Mouse (Mus musculus) myocyte (in vitro differentiated cells): Measurements from ENCODE around the gene Fosb. TPM values are rescaled to one million over a fixed set of nuclear protein-coding genes. Genes with fewer than 3 reads are reported as not detected.
A peak's percentile ranks its signal among the peaks of the same experiment; 100 is the strongest.

Source experiments
- H3K27me3 ChIP-seq: one replicate; pipeline ENCODE4 v1.6.1; 2011; ENCODE audit not compliant: control insufficient read depth, insufficient read depth, insufficient read length
- H3K36me3 ChIP-seq: one replicate; pipeline ENCODE4 v1.6.1; 2011; ENCODE audit not compliant: control insufficient read depth, insufficient read depth
- H3K4me2 ChIP-seq: one replicate; pipeline ENCODE4 v1.6.1; 2011; ENCODE audit warnings: low read depth, control low read depth
- H3K4me3 ChIP-seq: one replicate; pipeline ENCODE4 v1.5.1; 2011; ENCODE audit warnings: mild to moderate bottlenecking, control low read depth, moderate library complexity
- H3K79me2 ChIP-seq: one replicate; pipeline ENCODE4 v1.6.1; 2011; ENCODE audit not compliant: control insufficient read depth, insufficient read depth
- H3ac ChIP-seq: one replicate; pipeline ENCODE4 v1.6.1; 2011; ENCODE audit not compliant: control insufficient read depth, insufficient read length
- CEBPB ChIP-seq: IDR thresholded peaks from 2 replicates; pipeline ENCODE4 v1.6.1; 2011; ENCODE audit warnings: mild to moderate bottlenecking, moderate library complexity; ENCODE audit not compliant: poor library complexity, insufficient read depth, severe bottlenecking
- E2F4 ChIP-seq: IDR thresholded peaks from one replicate; pipeline ENCODE4 v1.6.1; 2011; ENCODE audit warnings: mild to moderate bottlenecking, control low read depth, moderate library complexity; ENCODE audit not compliant: insufficient read depth
- MAX ChIP-seq: IDR thresholded peaks from one replicate; pipeline ENCODE4 v1.6.1; 2011; ENCODE audit warnings: low read depth, mild to moderate bottlenecking, control low read depth
- MYOD1 ChIP-seq, 3 experiments: IDR thresholded peaks; one replicate each; pipeline ENCODE4 v1.6.1; 2011; ENCODE audit warnings: control low read depth in 2 of 3, low read depth in 2 of 3, mild to moderate bottlenecking in 2 of 3, moderate library complexity in 1 of 3; ENCODE audit not compliant: insufficient read length in 2 of 3, control insufficient read depth in 1 of 3
- MYOG ChIP-seq, 3 experiments: IDR thresholded peaks; one replicate each; pipeline ENCODE4 v1.6.1; 2011; ENCODE audit warnings: control low read depth in 2 of 3, low read depth in 2 of 3, mild to moderate bottlenecking in 2 of 3; ENCODE audit not compliant: insufficient read length in 2 of 3, control insufficient read depth in 1 of 3, insufficient read depth in 1 of 3
- POLR2A ChIP-seq: IDR thresholded peaks from one replicate; pipeline ENCODE4 v1.6.1; 2011; ENCODE audit warnings: low read depth, mild to moderate bottlenecking, control low read depth, moderate library complexity; ENCODE audit not compliant: insufficient read length
- POLR2AphosphoS2 ChIP-seq: IDR thresholded peaks from one replicate; pipeline ENCODE4 v1.6.1; 2011; ENCODE audit warnings: low read depth, control low read depth; ENCODE audit not compliant: insufficient read length
- REST ChIP-seq: IDR thresholded peaks from one replicate; pipeline ENCODE4 v1.6.1; 2011; ENCODE audit warnings: mild to moderate bottlenecking, control low read depth, moderate library complexity; ENCODE audit not compliant: insufficient read depth, insufficient read length
- SRF ChIP-seq: IDR thresholded peaks from one replicate; pipeline ENCODE4 v1.6.1; 2011; ENCODE audit warnings: low read depth; ENCODE audit not compliant: control insufficient read depth, insufficient read length
- TCF12 ChIP-seq: IDR thresholded peaks from one replicate; pipeline ENCODE4 v1.6.1; 2011; ENCODE audit warnings: mild to moderate bottlenecking, control low read depth; ENCODE audit not compliant: poor library complexity, insufficient read depth, severe bottlenecking
- TCF3 ChIP-seq: IDR thresholded peaks from one replicate; pipeline ENCODE4 v1.6.1; 2011; ENCODE audit warnings: low read depth, control low read depth; ENCODE audit not compliant: insufficient read length
- USF1 ChIP-seq: IDR thresholded peaks from one replicate; pipeline ENCODE4 v1.6.1; 2011; ENCODE audit warnings: low read depth, mild to moderate bottlenecking, control low read depth, moderate library complexity
- polyA plus RNA-seq: library from polyadenylated mRNA; unstranded; fragments of >200 nt; fragmentation: generic; extraction: Trizol; gene quantifications from one replicate; pipeline ENCODE4 v1.2.1, GENCODE M21; 2012; ENCODE audit warnings: missing spikeins

Fosb gene
- polyA plus RNA-seq, 1 experiment: 0.82 TPM

DNA sequence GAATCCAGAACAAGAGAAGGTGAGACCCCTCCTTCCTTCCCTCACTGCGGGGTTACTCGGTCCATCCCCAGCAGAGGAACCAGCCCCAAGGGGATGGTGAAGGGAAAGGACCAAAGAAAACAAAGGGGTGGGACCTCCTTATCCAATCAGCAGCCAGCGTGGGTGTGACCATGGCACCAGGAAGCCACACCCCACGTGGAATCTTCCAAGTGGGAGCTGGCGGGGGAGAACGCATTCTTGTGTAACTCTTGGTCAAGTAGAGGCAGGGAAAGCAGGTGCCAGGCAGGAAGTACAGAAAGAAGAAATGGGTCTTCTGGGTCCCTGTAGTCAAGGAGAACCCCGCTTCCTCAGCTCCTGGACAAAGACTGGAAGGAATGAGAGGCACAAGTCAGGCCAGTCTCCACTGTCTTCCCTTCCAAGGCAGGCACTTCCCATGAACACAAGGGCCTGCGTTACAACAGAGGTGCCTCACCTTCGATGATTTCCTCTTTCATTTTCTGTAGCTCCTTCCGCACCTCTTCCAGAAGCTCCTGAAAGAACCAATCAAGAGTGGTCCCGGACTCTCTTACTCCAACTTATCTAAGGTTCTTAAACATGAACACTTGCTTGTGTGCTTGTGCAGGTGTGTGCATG lies 52.3 kb downstream of the Fosb start:
- H3ac ChIP-seq: no peak overlapping the region
- H3K79me2 ChIP-seq: no peaks in the 10 kb centered on the region
- no peaks in the 10 kb centered on the region for H3K27me3 ChIP-seq
- peaks cover 30% of the 10 kb centered on the region for H3K36me3 ChIP-seq
- TF ChIP-seq POLR2AphosphoS2 (peak; percentile 31), MYOD1 (IDR thresholded peaks at IDR 0.05; ENCODE audit: control insufficient read depth in 1 of 3, insufficient read length in 2 of 3, low read depth in 2 of 3) (no peak)
- no peak overlapping the region for H3K4me2 ChIP-seq
- H3K4me3 ChIP-seq: no peak overlapping the region

DNA sequence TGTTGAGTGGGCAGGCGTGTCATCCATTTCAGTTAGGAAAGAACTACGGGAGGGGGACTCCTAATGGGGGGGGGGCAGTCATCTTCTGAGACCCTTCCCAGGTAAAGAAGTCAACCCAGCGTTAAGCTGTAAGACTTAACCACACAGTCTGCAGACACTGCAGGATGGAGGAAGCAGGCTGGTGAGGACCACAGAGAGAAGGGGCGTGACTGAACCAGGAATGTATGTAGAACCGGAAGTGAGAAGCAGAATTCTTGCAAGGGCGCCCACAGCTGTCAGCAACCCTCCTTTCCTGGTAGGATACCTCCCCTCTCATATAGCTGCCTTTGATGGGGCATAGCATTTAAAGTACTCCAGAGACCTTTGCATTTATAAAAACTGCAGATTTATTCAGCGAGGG lies 53.3 kb downstream of the Fosb start:
- TF ChIP-seq POLR2A: no peak
- no peak for TF ChIP-seq TCF12
- no peak for TF ChIP-seq TCF3
- no peak for TF ChIP-seq CEBPB
- TF ChIP-seq MYOG (IDR thresholded peaks at IDR 0.05; ENCODE audit: control insufficient read depth in 1 of 3, insufficient read depth in 1 of 3, insufficient read length in 2 of 3, low read depth in 2 of 3): no peak
- no peak for TF ChIP-seq MYOD1 (IDR thresholded peaks at IDR 0.05; ENCODE audit: control insufficient read depth in 1 of 3, insufficient read length in 2 of 3, low read depth in 2 of 3)
- TF ChIP-seq E2F4: no peak
- TF ChIP-seq REST: no peak
- Histone ChIP-seq H3K36me3 (peaks cover 28% of the 10 kb centered on the region), H3K4me2 (no peak overlapping the region), H3ac (no peak overlapping the region), H3K4me3 (no peak overlapping the region), H3K27me3 (no peaks in the 10 kb centered on the region), H3K79me2 (no peaks in the 10 kb centered on the region)

- TF ChIP-seq SRF: no peak
- peak; percentile 39 for TF ChIP-seq POLR2A
- TF ChIP-seq MYOG (IDR thresholded peaks at IDR 0.05; ENCODE audit: control insufficient read depth in 1 of 3, insufficient read depth in 1 of 3, insufficient read length in 2 of 3, low read depth in 2 of 3): peak in 1 of 3 experiments; percentile 3
- peak; percentile 79 for TF ChIP-seq POLR2AphosphoS2
- Histone ChIP-seq H3ac (no peak overlapping the region), H3K4me3 (no peak overlapping the region), H3K36me3 (peaks cover 26% of the 10 kb centered on the region), H3K27me3 (no peaks in the 10 kb centered on the region), H3K4me2 (no peak overlapping the region), H3K79me2 (no peaks in the 10 kb centered on the region)
Measured at GRCm38 (mm10) chr7:19255395-19255794, 54.5 kb downstream of the Fosb start.

DNA sequence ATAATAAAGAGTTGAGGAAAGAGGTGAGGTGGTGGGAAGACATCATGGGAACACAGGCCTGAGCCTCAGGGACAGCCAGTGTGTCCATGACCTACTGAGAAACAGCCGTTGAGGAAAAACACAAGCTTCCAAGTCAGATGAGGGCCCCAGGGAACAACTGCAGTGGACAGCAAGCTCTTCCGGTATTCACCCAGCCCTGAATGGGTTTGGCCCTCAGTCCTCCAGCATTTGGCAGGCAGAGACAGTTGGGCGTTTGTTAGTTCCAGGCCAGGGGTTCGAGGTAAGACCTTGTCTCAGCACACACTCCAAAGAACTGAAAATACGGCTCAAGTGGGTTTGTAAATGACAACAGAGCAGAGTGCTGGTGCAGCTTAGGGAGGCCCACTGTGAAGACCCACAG lies 56.4 kb downstream of the Fosb start:
- no peaks in the 10 kb centered on the region for H3K79me2 ChIP-seq

More for the DNA sequence above, 56.4 kb downstream of the Fosb start:
- H3K4me3 ChIP-seq: no peak overlapping the region
- peaks cover 13% of the 10 kb centered on the region for H3K36me3 ChIP-seq
- H3K27me3 ChIP-seq: no peaks in the 10 kb centered on the region
- H3ac ChIP-seq: no peak overlapping the region
- no peak overlapping the region for H3K4me2 ChIP-seq
- peak in 1 of 3 experiments; percentile 66 for TF ChIP-seq MYOG (IDR thresholded peaks at IDR 0.05; ENCODE audit: control insufficient read depth in 1 of 3, insufficient read depth in 1 of 3, insufficient read length in 2 of 3, low read depth in 2 of 3)
- TF ChIP-seq MYOD1 (IDR thresholded peaks at IDR 0.05; ENCODE audit: control insufficient read depth in 1 of 3, insufficient read length in 2 of 3, low read depth in 2 of 3): peak in 1 of 3 experiments; percentile 9
- no peak for TF ChIP-seq E2F4
- no peak for TF ChIP-seq SRF
- TF ChIP-seq TCF12: no peak
- TF ChIP-seq CEBPB: no peak
- TF ChIP-seq POLR2AphosphoS2: peak; percentile 91
- TF ChIP-seq USF1: no peak
- TF ChIP-seq POLR2A: no peak
- no peak for TF ChIP-seq TCF3
- no peak for TF ChIP-seq MAX

Other genes with a start within 250 kb of the Fosb start
- 83.7 TPM for gene Dmwd, start 233.8 kb downstream of the Fosb start, polyA plus RNA-seq
- gene Dmpk, start 226.2 kb downstream of the Fosb start, polyA plus RNA-seq: 294 TPM
- 1.6 TPM for gene Six5, start 215.5 kb downstream of the Fosb start, polyA plus RNA-seq
- gene Gm4969, start 191.7 kb downstream of the Fosb start, polyA plus RNA-seq: not detected
- gene Fbxo46, start 190.2 kb downstream of the Fosb start, polyA plus RNA-seq: 6.2 TPM
- 7.7 TPM for gene Qpctl, start 160.8 kb downstream of the Fosb start, polyA plus RNA-seq
- gene Snrpd2, start 160.3 kb downstream of the Fosb start, polyA plus RNA-seq: 192 TPM
- 0.48 TPM for gene Gipr, start 143.9 kb downstream of the Fosb start, polyA plus RNA-seq
- 47.7 TPM for gene Eml2, start 133.6 kb downstream of the Fosb start, polyA plus RNA-seq
- gene Gpr4, start 97.5 kb downstream of the Fosb start, polyA plus RNA-seq: 0.10 TPM
- gene Opa3, start 81.7 kb downstream of the Fosb start, polyA plus RNA-seq: 29.8 TPM
- 189 TPM for gene Vasp, start 38.2 kb downstream of the Fosb start, polyA plus RNA-seq
- gene Ppm1n, start 30.0 kb downstream of the Fosb start, polyA plus RNA-seq: 0.42 TPM
- gene Rtn2, start 27.4 kb downstream of the Fosb start, polyA plus RNA-seq: 340 TPM
- 83.1 TPM for gene Ercc1, start 34.7 kb upstream of the Fosb start, polyA plus RNA-seq
- 13.7 TPM for gene Cd3eap, start 49.4 kb upstream of the Fosb start, polyA plus RNA-seq
- 36.0 TPM for gene Ppp1r13l, start 49.7 kb upstream of the Fosb start, polyA plus RNA-seq
- 11.5 TPM for gene Ercc2, start 72.0 kb upstream of the Fosb start, polyA plus RNA-seq
- gene Klc3, start 94.1 kb upstream of the Fosb start, polyA plus RNA-seq: 3.5 TPM
- gene Ckm, start 94.7 kb upstream of the Fosb start, polyA plus RNA-seq: 1,561 TPM
- gene Mark4, start 148.8 kb upstream of the Fosb start, polyA plus RNA-seq: 18.2 TPM
- not detected for gene Exoc3l2, start 153.3 kb upstream of the Fosb start, polyA plus RNA-seq
- gene Bloc1s3, start 198.3 kb upstream of the Fosb start, polyA plus RNA-seq: 7.8 TPM
- 57.3 TPM for gene Trappc6a, start 198.3 kb upstream of the Fosb start, polyA plus RNA-seq
- 0.06 TPM for gene Nkpd1, start 207.8 kb upstream of the Fosb start, polyA plus RNA-seq